Mouse (Mus musculus) CH12.LX (cell line): ENCODE measurements at regions not wholly inside any gene's neighbourhood (a gene's known extent, or its start where the extent isn't known, plus 50 kb on each side); places are given as distances from the start of the nearest gene placed in this dataset.

Source experiments
- CHD1 ChIP-seq: IDR thresholded peaks from 2 replicates; pipeline ENCODE4 v1.6.1; 2012; ENCODE audit warnings: low read depth, low read length, improper control_type of control experiment, inconsistent platforms
- CHD2 ChIP-seq: IDR thresholded peaks from 2 replicates; pipeline ENCODE4 v1.6.1; 2011; ENCODE audit warnings: low read length, improper control_type of control experiment
- CTCF ChIP-seq, 2 experiments: IDR thresholded peaks in 1 of 2; conservative IDR thresholded peaks in 1 of 2; 2 replicates each; pipeline ENCODE4 v1.5.1; 2011 to 2012; ENCODE audit warnings: low read depth in 2 of 2, low read length in 2 of 2, improper control_type of control experiment in 1 of 2, inconsistent platforms in 1 of 2, mild to moderate bottlenecking in 1 of 2, moderate library complexity in 1 of 2
- EP300 ChIP-seq: IDR thresholded peaks from 2 replicates; pipeline ENCODE4 v1.6.1; 2011; ENCODE audit warnings: low read length, improper control_type of control experiment
- ETS1 ChIP-seq: conservative IDR thresholded peaks from 2 replicates; pipeline ENCODE4 v1.6.1; 2012; ENCODE audit warnings: low read depth, mild to moderate bottlenecking, inconsistent platforms, low read length, improper control_type of control experiment, moderate library complexity
- MYC ChIP-seq: IDR thresholded peaks from 2 replicates; pipeline ENCODE4 v1.6.1; 2011; ENCODE audit warnings: low read depth, mild to moderate bottlenecking, improper control_type of control experiment, low read length
- PAX5 ChIP-seq: IDR thresholded peaks from 2 replicates; pipeline ENCODE4 v1.6.1; 2012; ENCODE audit warnings: low read length, inconsistent platforms, mixed read lengths
- POLR2A ChIP-seq: IDR thresholded peaks from 2 replicates; pipeline ENCODE4 v1.6.1; 2011; ENCODE audit warnings: low read depth, mild to moderate bottlenecking, improper control_type of control experiment, low read length
- TBP ChIP-seq: conservative IDR thresholded peaks from 2 replicates; pipeline ENCODE4 v1.6.1; 2011; ENCODE audit warnings: low read depth, low read length, improper control_type of control experiment
- TCF12 ChIP-seq: IDR thresholded peaks from 2 replicates; pipeline ENCODE4 v1.6.1; 2014; ENCODE audit warnings: low read depth, mild to moderate bottlenecking, inconsistent platforms, low read length, improper control_type of control experiment
- UBTF ChIP-seq: IDR thresholded peaks from 2 replicates; pipeline ENCODE4 v1.6.1; 2012; ENCODE audit warnings: low read depth, mild to moderate bottlenecking, inconsistent platforms, low read length, improper control_type of control experiment, moderate library complexity
- USF1 ChIP-seq: IDR thresholded peaks from 2 replicates; pipeline ENCODE4 v1.6.1; 2014; ENCODE audit warnings: low read depth, mild to moderate bottlenecking, inconsistent platforms, low read length, improper control_type of control experiment
- USF2 ChIP-seq: conservative IDR thresholded peaks from 2 replicates; pipeline ENCODE4 v1.6.1; 2011; ENCODE audit warnings: low read depth, low read length, improper control_type of control experiment
- ZKSCAN1 ChIP-seq: IDR thresholded peaks from 2 replicates; pipeline ENCODE4 v1.6.1; 2012; ENCODE audit warnings: low read depth, inconsistent platforms, low read length, improper control_type of control experiment, borderline replicate concordance

DNA sequence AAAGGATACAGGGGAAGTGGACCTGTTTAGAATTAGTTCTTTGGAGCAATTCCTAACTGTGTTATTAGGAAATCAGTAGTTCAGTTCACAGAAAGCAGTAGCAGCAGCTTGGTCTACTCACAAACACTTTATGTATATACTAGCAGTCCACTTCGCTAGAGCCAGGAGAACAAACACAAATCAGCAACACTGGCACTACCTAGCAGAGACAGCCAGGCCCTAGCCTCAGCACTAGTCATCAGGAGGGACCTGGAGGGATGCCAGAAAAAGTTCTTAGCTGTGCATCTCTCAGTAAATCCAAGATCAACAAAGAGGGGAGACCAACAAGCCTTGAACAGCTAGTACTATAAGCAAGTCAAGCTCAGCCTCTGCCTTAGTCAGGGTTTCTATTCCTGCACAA, 294.4 kb downstream of the Cps1 start:
- TF ChIP-seq ZKSCAN1: no peak
- no peak for TF ChIP-seq PAX5
- no peak for TF ChIP-seq POLR2A
- no peak for TF ChIP-seq CTCF (conservative IDR thresholded peaks at IDR 0.05 in 1 of 2, IDR thresholded peaks at IDR 0.05 in 1 of 2; ENCODE audit: low read depth in 2 of 2, low read length in 2 of 2)
- no peak for TF ChIP-seq USF2
- no peak for TF ChIP-seq CHD2
- no peak for TF ChIP-seq USF1
- TF ChIP-seq ETS1: no peak
- TF ChIP-seq TCF12: no peak
- TF ChIP-seq TBP: no peak
- no peak for TF ChIP-seq EP300
- TF ChIP-seq MYC: no peak
- TF ChIP-seq CHD1: no peak
- no peak for TF ChIP-seq UBTF
